Mouse (Mus musculus): ENCODE results near the gene Bsn. TPM values are rescaled to one million over a fixed set of nuclear protein-coding genes. Genes with fewer than 3 reads are reported as not detected.

Bsn gene
- polyA plus RNA-seq, 1 experiment from 2014 or later = 17.9 TPM

DNA sequence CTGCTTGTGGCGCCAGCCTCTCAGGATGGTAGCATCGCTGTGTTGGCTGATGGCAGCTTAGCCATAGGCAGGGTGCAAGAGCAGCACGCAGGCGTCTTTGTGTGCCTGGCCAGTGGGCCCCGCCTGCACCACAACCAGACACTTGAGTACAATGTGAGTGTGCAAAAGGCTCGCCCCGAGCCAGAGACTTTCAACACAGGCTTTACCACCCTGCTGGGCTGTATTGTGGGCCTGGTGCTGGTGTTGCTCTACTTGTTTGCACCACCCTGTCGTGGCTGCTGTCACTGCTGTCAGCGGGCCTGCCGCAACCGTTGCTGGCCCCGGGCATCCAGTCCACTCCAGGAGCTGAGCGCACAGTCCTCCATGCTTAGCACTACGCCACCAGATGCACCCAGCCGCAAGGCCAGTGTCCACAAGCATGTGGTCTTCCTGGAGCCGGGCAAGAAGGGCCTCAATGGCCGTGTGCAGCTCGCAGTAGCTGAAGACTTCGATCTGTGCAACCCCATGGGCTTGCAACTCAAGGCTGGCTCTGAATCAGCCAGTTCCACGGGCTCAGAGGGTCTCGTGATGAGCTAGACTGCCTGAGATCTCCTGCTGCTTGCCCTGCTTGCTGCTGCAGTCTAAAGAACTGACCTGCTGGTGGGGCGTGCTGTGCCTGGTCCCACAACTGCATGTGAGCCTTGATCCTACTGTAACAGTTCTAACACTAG, 135.7 kb downstream of the Bsn start:
- H3K9me3 ChIP-seq (ENCODE audit: control insufficient read depth, low read length) = no peaks in the 10 kb centered on the region
- ATAC-seq (ENCODE audit: low read depth) = no peak
- no peak overlapping the region for H3K9ac ChIP-seq (replicated peaks; ENCODE audit: low read depth, low read length)
- 89% methylated on average over 22 of the region's 22 CpGs for WGBS
- no peak overlapping the region for H3K4me3 ChIP-seq (ENCODE audit: low read depth, low read length)
- no peaks in the 10 kb centered on the region for H3K27me3 ChIP-seq (ENCODE audit: control insufficient read depth, insufficient read depth, low read length)
- H3K4me1 ChIP-seq (ENCODE audit: control insufficient read depth, insufficient read depth, low read length) = peaks cover 7% of the 10 kb centered on the region
- no peak overlapping the region for H3K4me2 ChIP-seq (ENCODE audit: low read depth, low read length)
- H3K27ac ChIP-seq (ENCODE audit: low read depth, low read length) = no peak overlapping the region
- H3K36me3 ChIP-seq (ENCODE audit: control insufficient read depth, insufficient read depth, low read length) = peaks cover 33% of the 10 kb centered on the region

DNA sequence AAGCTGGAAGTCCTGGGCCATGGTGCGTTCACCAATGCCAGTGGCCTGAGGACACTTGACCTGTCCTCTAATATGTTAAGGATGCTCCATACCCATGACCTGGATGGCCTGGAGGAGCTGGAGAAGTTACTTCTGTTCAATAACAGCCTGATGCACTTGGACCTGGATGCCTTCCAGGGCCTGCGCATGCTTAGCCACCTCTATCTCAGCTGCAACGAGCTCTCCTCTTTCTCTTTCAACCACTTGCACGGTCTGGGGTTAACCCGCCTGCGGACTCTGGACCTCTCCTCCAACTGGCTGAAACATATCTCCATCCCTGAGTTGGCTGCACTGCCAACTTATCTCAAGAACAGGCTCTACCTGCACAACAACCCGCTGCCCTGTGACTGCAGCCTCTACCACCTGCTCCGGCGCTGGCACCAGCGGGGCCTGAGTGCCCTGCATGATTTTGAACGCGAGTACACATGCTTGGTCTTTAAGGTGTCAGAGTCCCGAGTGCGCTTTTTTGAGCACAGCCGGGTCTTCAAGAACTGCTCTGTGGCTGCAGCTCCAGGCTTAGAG, 136.4 kb downstream of the Bsn start:
- no peaks in the 10 kb centered on the region for H3K9me3 ChIP-seq (ENCODE audit: control insufficient read depth, low read length)
- no peak overlapping the region for H3K9ac ChIP-seq (replicated peaks; ENCODE audit: low read depth, low read length)
- peaks cover 27% of the 10 kb centered on the region for H3K36me3 ChIP-seq (ENCODE audit: control insufficient read depth, insufficient read depth, low read length)
- H3K27ac ChIP-seq (ENCODE audit: low read depth, low read length) = no peak overlapping the region
- H3K4me1 ChIP-seq (ENCODE audit: control insufficient read depth, insufficient read depth, low read length) = peaks cover 7% of the 10 kb centered on the region
- WGBS = 93% methylated on average over 15 of the region's 15 CpGs
- no peaks in the 10 kb centered on the region for H3K27me3 ChIP-seq (ENCODE audit: control insufficient read depth, insufficient read depth, low read length)
- no peak for ATAC-seq (ENCODE audit: low read depth)
- H3K4me3 ChIP-seq (ENCODE audit: low read depth, low read length) = no peak overlapping the region
- H3K4me2 ChIP-seq (ENCODE audit: low read depth, low read length) = no peak overlapping the region

DNA sequence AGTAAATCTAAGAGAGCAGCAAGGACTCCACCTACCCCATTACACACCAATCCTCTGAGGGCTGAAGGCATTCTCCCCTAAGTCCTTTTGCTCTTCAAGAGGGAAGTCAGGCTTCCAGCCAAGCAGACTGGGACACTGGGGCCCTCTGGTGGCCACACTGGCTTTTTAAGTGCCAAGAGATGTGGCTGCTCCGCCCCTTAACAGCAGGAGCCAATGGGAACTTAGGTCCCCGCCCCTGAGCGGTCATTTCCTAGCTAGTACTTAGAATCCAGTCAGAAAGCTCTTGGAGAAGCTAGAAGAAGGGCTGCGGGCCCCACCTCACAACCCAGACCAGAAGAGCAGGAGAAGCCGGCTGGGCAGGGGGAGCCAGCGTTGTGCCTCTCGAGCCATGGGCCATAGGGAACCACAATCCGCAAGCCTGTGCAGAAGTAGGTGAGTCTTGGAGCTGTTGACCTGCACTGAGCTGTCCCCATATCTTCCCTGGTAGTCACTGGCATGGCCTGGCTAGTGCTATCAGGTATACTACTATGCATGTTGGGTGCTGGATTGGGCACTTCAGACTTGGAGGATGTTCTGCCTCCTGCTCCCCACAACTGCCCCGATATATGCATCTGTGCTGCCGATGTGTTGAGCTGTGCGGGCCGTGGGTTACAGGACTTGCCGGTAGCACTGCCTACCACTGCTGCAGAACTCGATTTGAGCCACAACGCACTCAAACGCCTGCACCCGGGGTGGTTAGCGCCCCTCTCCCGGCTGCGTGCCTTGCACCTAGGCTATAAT, 137.1 kb downstream of the Bsn start, which contains the start of gene Amigo3:
Gene Amigo3, plus strand, starts transcription at position 275 of the 780 bp plus-strand sequence.
- H3K9ac ChIP-seq (replicated peaks; ENCODE audit: low read depth, low read length) = no peak within 1 kb of the TSS

DNA sequence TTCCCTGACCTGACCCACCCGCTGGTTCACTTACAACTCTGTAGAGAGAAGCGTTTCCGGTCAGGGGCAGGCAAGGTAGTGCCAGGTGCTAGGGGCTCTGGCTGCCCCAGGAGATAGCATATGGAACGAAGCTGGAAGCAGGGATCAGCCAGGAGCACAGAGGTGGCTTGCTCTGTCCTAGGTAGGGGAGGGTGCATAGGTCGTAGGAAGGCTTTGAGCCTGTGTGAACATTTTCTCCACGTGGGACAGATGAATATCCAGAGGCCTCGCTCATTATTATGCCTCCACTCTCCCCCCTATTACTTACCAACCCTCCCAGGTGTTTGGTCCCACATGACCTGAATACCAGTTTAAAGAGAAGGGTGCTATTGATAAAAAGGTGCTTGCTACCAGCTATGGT, 137.8 kb downstream of the Bsn start:
- 75% methylated on average over 7 of the region's 7 CpGs for WGBS
- H3K27me3 ChIP-seq (ENCODE audit: control insufficient read depth, insufficient read depth, low read length) = no peaks in the 10 kb centered on the region
- no peak overlapping the region for H3K27ac ChIP-seq (ENCODE audit: low read depth, low read length)

More for the DNA sequence above, 137.1 kb downstream of the Bsn start, which contains the start of gene Amigo3:
- ATAC-seq (ENCODE audit: low read depth) = peak; percentile 15
- H3K4me2 ChIP-seq (ENCODE audit: low read depth, low read length) = no peak within 1 kb of the TSS
- no peak within 1 kb of the TSS for H3K27ac ChIP-seq (ENCODE audit: low read depth, low read length)
- no peak within 1 kb of the TSS for H3K4me3 ChIP-seq (ENCODE audit: low read depth, low read length)
- H3K27me3 ChIP-seq (ENCODE audit: control insufficient read depth, insufficient read depth, low read length) = no peaks in the 10 kb centered on the region
- peaks cover 11% of the 10 kb centered on the region for H3K4me1 ChIP-seq (ENCODE audit: control insufficient read depth, insufficient read depth, low read length)
- peaks cover 27% of the 10 kb centered on the region for H3K36me3 ChIP-seq (ENCODE audit: control insufficient read depth, insufficient read depth, low read length)
- WGBS = 53% methylated on average over 20 of the region's 20 CpGs
- no peaks in the 10 kb centered on the region for H3K9me3 ChIP-seq (ENCODE audit: control insufficient read depth, low read length)

DNA sequence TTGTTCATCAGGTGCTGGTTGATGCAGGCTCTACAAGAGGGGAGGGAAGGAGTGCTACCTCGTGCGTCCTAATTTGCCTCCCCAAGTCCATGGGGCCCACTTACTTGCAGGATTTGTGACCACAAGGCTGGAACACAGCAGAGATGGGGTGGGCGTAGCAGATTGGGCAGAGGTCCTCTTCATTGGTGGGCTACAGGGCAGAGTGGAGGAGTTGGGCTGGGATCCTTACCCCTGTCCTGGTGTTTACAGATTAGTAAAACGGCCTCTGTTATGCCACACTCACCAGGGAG, 138.3 kb downstream of the Bsn start:
- 83% methylated on average over 4 of the region's 4 CpGs for WGBS
- no peak overlapping the region for H3K4me2 ChIP-seq (ENCODE audit: low read depth, low read length)
- no peak overlapping the region for H3K9ac ChIP-seq (replicated peaks; ENCODE audit: low read depth, low read length)
- no peak for ATAC-seq (ENCODE audit: low read depth)
- no peaks in the 10 kb centered on the region for H3K27me3 ChIP-seq (ENCODE audit: control insufficient read depth, insufficient read depth, low read length)
- no peak overlapping the region for H3K27ac ChIP-seq (ENCODE audit: low read depth, low read length)
- H3K36me3 ChIP-seq (ENCODE audit: control insufficient read depth, insufficient read depth, low read length) = peaks cover 28% of the 10 kb centered on the region
- H3K4me3 ChIP-seq (ENCODE audit: low read depth, low read length) = no peak overlapping the region
- peaks cover 11% of the 10 kb centered on the region for H3K4me1 ChIP-seq (ENCODE audit: control insufficient read depth, insufficient read depth, low read length)
- no peaks in the 10 kb centered on the region for H3K9me3 ChIP-seq (ENCODE audit: control insufficient read depth, low read length)

More for the DNA sequence above, 137.8 kb downstream of the Bsn start:
- ATAC-seq (ENCODE audit: low read depth) = no peak
- Histone ChIP-seq H3K4me2 (ENCODE audit: low read depth, low read length) (no peak overlapping the region), H3K9me3 (ENCODE audit: control insufficient read depth, low read length) (no peaks in the 10 kb centered on the region), H3K9ac (replicated peaks; ENCODE audit: low read depth, low read length) (no peak overlapping the region), H3K4me1 (ENCODE audit: control insufficient read depth, insufficient read depth, low read length) (peaks cover 11% of the 10 kb centered on the region), H3K36me3 (ENCODE audit: control insufficient read depth, insufficient read depth, low read length) (peaks cover 27% of the 10 kb centered on the region), H3K4me3 (ENCODE audit: low read depth, low read length) (no peak overlapping the region)

DNA sequence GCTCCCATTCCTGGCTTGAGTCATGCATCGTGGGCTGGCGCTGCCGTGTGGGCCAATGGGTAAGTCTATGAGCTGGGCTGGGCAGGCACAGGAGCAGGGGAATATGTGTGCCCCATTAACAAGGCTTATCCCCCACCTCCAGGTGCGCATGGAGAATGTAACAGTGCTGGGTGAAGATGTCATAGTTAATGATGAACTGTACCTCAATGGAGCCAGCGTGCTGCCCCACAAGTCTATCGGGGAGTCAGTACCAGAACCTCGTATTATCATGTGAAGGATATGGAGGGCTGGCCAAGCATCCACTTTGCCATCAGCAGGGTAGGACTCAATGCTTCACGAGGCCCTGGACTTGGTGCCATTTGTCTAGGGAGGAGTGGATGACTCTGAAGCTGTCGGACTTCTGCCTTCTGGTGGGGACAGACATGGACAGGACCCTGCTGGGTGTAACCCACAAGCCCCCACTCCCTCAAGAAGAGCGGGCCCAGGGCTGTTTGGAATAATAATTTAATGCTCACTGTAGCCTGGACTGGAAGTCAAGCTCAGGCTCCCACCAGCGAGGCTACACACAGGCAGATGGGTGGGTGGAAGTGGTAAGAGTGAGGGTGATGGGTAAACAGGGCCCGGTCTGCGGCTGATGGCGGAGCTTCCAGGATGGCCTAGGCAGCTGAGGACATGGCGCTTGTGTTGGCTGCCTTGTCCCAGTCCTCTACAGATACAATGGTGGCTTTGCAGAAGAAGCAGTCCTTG, 138.8 kb downstream of the Bsn start:
- Histone ChIP-seq H3K4me1 (ENCODE audit: control insufficient read depth, insufficient read depth, low read length) (peaks cover 11% of the 10 kb centered on the region), H3K27ac (ENCODE audit: low read depth, low read length) (no peak overlapping the region), H3K9ac (replicated peaks; ENCODE audit: low read depth, low read length) (no peak overlapping the region), H3K4me3 (ENCODE audit: low read depth, low read length) (no peak overlapping the region), H3K9me3 (ENCODE audit: control insufficient read depth, low read length) (no peaks in the 10 kb centered on the region), H3K36me3 (ENCODE audit: control insufficient read depth, insufficient read depth, low read length) (peaks cover 33% of the 10 kb centered on the region), H3K4me2 (ENCODE audit: low read depth, low read length) (no peak overlapping the region), H3K27me3 (ENCODE audit: control insufficient read depth, insufficient read depth, low read length) (no peaks in the 10 kb centered on the region)
- 97% methylated on average over 15 of the region's 15 CpGs for WGBS
- ATAC-seq (ENCODE audit: low read depth) = no peak

DNA sequence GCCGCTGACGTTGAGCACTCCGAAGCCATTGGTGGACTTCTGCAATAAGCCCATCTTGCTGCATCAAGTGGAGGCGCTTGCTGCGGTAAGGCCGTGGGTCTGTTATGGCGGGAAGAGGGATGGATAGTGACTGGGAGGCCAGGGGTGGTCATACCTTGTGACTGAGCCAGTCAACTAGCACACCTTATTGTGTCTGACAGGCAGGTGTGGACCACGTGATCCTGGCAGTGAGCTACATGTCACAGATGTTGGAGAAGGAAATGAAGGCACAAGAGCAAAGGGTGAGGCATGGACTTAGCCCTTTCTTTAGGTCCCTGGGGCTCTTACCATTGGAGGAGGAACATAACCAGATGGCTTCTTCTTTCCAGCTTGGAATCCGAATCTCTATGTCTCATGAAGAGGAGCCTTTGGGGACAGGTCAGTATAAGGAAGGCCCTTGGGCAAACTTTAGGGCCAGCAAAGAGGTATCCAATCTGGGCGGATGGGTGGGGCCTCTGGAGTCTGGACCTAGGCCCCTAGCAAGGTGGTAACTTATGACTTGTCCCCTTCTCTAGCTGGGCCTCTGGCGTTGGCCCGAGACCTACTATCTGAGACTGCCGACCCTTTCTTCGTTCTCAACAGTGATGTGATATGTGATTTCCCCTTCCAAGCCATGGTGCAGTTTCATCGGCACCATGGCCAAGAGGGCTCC, 140.5 kb downstream of the Bsn start:
- Histone ChIP-seq H3K27ac (ENCODE audit: low read depth, low read length) (peak overlapping the region; percentile 70; the same call in 1 of the 2 replicates), H3K9ac (replicated peaks; ENCODE audit: low read depth, low read length) (peak overlapping the region; percentile 60), H3K36me3 (ENCODE audit: control insufficient read depth, insufficient read depth, low read length) (peaks cover 34% of the 10 kb centered on the region; the same call in 1 of the 2 replicates), H3K27me3 (ENCODE audit: control insufficient read depth, insufficient read depth, low read length) (no peaks in the 10 kb centered on the region), H3K4me2 (ENCODE audit: low read depth, low read length) (peak overlapping the region; percentile 87), H3K4me1 (ENCODE audit: control insufficient read depth, insufficient read depth, low read length) (peaks cover 11% of the 10 kb centered on the region), H3K9me3 (ENCODE audit: control insufficient read depth, low read length) (no peaks in the 10 kb centered on the region), H3K4me3 (ENCODE audit: low read depth, low read length) (peak overlapping the region; percentile 54)
- ATAC-seq (ENCODE audit: low read depth) = peak; percentile 2; the same call in 1 of the 2 replicates
- 42% methylated on average over 15 of the region's 15 CpGs for WGBS

- ATAC-seq (ENCODE audit: low read depth) = peak; percentile 95
- Histone ChIP-seq H3K9ac (replicated peaks; ENCODE audit: low read depth, low read length) (peak within 1 kb of the TSS; percentile 60), H3K9me3 (ENCODE audit: control insufficient read depth, low read length) (no peaks in the 10 kb centered on the region), H3K27me3 (ENCODE audit: control insufficient read depth, insufficient read depth, low read length) (no peaks in the 10 kb centered on the region), H3K36me3 (ENCODE audit: control insufficient read depth, insufficient read depth, low read length) (peaks cover 29% of the 10 kb centered on the region; the same call in 1 of the 2 replicates), H3K4me1 (ENCODE audit: control insufficient read depth, insufficient read depth, low read length) (peaks cover 11% of the 10 kb centered on the region), H3K4me3 (ENCODE audit: low read depth, low read length) (peak within 1 kb of the TSS; percentile 54), H3K27ac (ENCODE audit: low read depth, low read length) (peak within 1 kb of the TSS; percentile 70), H3K4me2 (ENCODE audit: low read depth, low read length) (peak within 1 kb of the TSS; percentile 87)
- under 1% methylated on average over 34 of the region's 39 CpGs for WGBS
Observed at GRCm38 (mm10) chr9:108049016-108049455, 141.1 kb downstream of the Bsn start, which contains the start of gene Gmppb. Gene Gmppb (plus strand): TSS chr9:108049242.

All from neural tube, embryonic 14.5 days (tissue).